Mouse (Mus musculus) olfactory bulb, adult 2 months (tissue): ENCODE measurements at regions not wholly inside any gene's neighbourhood (a gene's known extent, or its start where the extent isn't known, plus 50 kb on each side); places are given as distances from the start of the nearest gene placed in this dataset.

Experiments used
- CTCF ChIP-seq: fragments of 200-500 bp; IDR thresholded peaks from 2 replicates; pipeline ENCODE4 v1.5.1; 2012; ENCODE audit warnings: low read depth, mild to moderate bottlenecking, low read length, moderate library complexity; ENCODE audit not compliant: insufficient read depth
- POLR2A ChIP-seq: fragments of 200-500 bp; IDR thresholded peaks from 2 replicates; pipeline ENCODE4 v1.6.1; 2012; ENCODE audit warnings: mild to moderate bottlenecking, low read depth, low read length, moderate library complexity; ENCODE audit not compliant: insufficient read depth

DNA sequence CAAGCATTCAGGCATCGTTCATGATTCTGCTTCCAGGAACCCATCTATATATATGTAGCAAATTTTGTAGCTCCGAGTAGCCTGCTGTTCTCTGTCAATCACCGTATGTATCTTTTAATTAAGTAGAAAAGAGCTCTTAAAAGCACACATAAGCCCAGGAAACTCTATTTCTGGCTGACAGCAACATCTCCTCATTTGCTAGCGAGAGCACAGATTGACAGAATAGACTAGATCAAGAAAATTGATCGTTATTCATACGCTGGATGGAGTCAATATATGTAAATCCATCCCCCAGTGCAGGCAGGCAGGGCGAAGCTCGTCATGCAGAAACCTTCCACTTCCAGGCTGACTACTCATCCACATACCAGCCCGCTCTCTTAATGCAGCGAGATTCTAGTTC, 185.6 kb downstream of the Tmem26 start:
- TF ChIP-seq POLR2A (no peak), CTCF (no peak)
